Comparison of ENCODE assay signal across 15 mouse cellular contexts in the genomic region with DNA sequence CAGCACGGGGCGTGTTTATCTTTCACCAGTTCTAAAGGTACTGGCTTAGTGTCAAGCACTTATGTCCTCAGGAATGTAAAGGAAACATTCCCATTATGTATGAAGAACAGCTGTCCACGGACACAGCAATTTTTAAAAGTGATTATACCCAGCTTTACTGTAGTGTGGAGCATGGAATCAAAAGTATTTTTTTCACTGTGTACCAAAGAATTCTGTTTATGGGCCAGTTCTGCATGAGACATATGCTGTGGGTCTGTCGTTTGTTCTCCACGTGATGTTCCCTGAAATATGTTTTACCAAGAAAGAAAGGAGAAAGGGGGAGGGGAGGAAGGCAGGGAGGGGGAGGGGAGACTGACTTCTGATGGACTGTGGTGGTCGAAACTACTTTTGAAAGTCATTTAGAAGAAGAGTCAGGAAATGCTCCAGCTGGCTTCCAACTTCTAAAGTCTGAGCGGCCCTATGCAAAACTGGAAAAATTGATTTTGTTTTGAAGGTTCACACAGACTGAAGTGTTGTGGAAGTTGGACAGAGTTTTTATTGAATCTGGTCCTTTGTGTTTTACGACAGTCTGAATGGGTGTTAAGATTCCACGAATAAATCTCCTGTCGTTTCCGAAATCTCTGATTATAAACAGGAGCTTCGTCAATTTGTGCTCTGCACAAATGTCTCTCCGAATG.
DNase-seq lines count a peak whose midpoint lies in the region; ATAC-seq and TF ChIP-seq lines count a peak whose summit lies in the region.
"Had no signal": no experiment of that assay in that cellular context is flagged by ENCODE, and none has a peak within 500 bp of the region (broad histone marks: within the 10 kb centered on the region; RNA-seq: fewer than 3 reads in every experiment).

No protein-coding gene starts in this region.

- no peaks in the 10 kb centered on the region for H3K27me3 ChIP-seq in lung, embryonic 14.5 days (ENCODE audit: insufficient read depth, low read length)
- no peaks in the 10 kb centered on the region for H3K27me3 ChIP-seq in limb, embryonic 14.5 days (ENCODE audit: control insufficient read depth, insufficient read depth, low read length)
- H3K27me3 ChIP-seq in hindbrain, embryonic 10.5 days (ENCODE audit: insufficient read depth, poor library complexity, severe bottlenecking): no peaks in the 10 kb centered on the region
- H3K27me3 ChIP-seq: hindbrain, embryonic 12.5 days had no signal

- H3K27ac ChIP-seq in lung, embryonic 14.5 days (ENCODE audit: low read depth): peak overlapping the region; percentile 52; the same call in 1 of the 2 replicates
- H3K27ac ChIP-seq in limb, embryonic 14.5 days (replicated peaks; ENCODE audit: low read depth, low read length): no peak overlapping the region; the same call in 1 of the 2 replicates
- H3K27ac ChIP-seq in hindbrain, embryonic 10.5 days: no peak overlapping the region
- H3K27ac ChIP-seq: hindbrain, embryonic 12.5 days had no signal

- 34% methylated on average over 13 of the region's 13 CpGs for WGBS in lung, embryonic 14.5 days
- 42% methylated on average over 13 of the region's 13 CpGs for WGBS in limb, embryonic 14.5 days
- WGBS in hindbrain, embryonic 10.5 days: 82% methylated on average over 13 of the region's 13 CpGs

- no peak for TF ChIP-seq CTCF in lung, embryonic 14.5 days (IDR thresholded peaks at IDR 0.05; ENCODE audit: low read depth)

- no peak overlapping the region for H3K4me2 ChIP-seq in lung, embryonic 14.5 days
- no peak overlapping the region for H3K4me2 ChIP-seq in limb, embryonic 14.5 days (replicated peaks; ENCODE audit: low read depth, low read length, severe bottlenecking)
- H3K4me2 ChIP-seq: hindbrain, embryonic 12.5 days had no signal

- H3K36me3 ChIP-seq in lung, embryonic 14.5 days (ENCODE audit: insufficient read depth): no peaks in the 10 kb centered on the region
- H3K36me3 ChIP-seq in limb, embryonic 14.5 days (ENCODE audit: control insufficient read depth, insufficient read depth, low read length): no peaks in the 10 kb centered on the region
- H3K36me3 ChIP-seq in hindbrain, embryonic 10.5 days: no peaks in the 10 kb centered on the region
- H3K36me3 ChIP-seq: hindbrain, embryonic 12.5 days had no signal

- TF ChIP-seq POLR2A in limb, embryonic 14.5 days (IDR thresholded peaks at IDR 0.05; ENCODE audit: borderline replicate concordance, extremely low read depth, insufficient read depth, insufficient read length): no peak

- DNase-seq in heart, adult 11 months: peak; percentile 45
- no peak for DNase-seq in heart, postnatal 4 days
- DNase-seq in lung, embryonic 14.5 days: peak; percentile 62
- DNase-seq in lung, postnatal 10 days: no peak
- peak; percentile 3 for DNase-seq in NIH3T3 (ENCODE audit: low read depth)
- DNase-seq in limb, embryonic 14.5 days (ENCODE audit: low spot score): peak; percentile 35
- DNase-seq in hindbrain, embryonic 10.5 days (ENCODE audit: low spot score): no peak
- DNase-seq in right cerebral cortex, postnatal 10 days (ENCODE audit: low spot score in 2 of 2): no peak
- DNase-seq: cerebellum, adult 18-20 months; kidney, adult 11 months; kidney, postnatal 4 days; layer of hippocampus, postnatal 36 days; left cerebral cortex, postnatal 4 days; thymus, postnatal 4 days had no signal

- peak; percentile 62 for ATAC-seq in lung, embryonic 14.5 days (ENCODE audit: insufficient read depth)
- ATAC-seq in limb, embryonic 14.5 days (ENCODE audit: low FRiP score, low read depth): peak; percentile 65

- no peak overlapping the region for H3K9ac ChIP-seq in lung, embryonic 14.5 days
- no peak overlapping the region for H3K9ac ChIP-seq in limb, embryonic 14.5 days (ENCODE audit: low read depth, low read length, severe bottlenecking)
- H3K9ac ChIP-seq: hindbrain, embryonic 12.5 days had no signal

- peaks cover 2% of the 10 kb centered on the region; the same call in 1 of the 2 replicates for H3K4me1 ChIP-seq in lung, embryonic 14.5 days (ENCODE audit: insufficient read depth)
- H3K4me1 ChIP-seq in limb, embryonic 14.5 days (ENCODE audit: control insufficient read depth, insufficient read depth, low read length): no peaks in the 10 kb centered on the region
- H3K4me1 ChIP-seq in hindbrain, embryonic 10.5 days (replicated peaks): no peaks in the 10 kb centered on the region; the same call in 1 of the 2 replicates
- H3K4me1 ChIP-seq: hindbrain, embryonic 12.5 days had no signal

- H3K9me3 ChIP-seq in lung, embryonic 14.5 days (ENCODE audit: low read depth, low read length): no peaks in the 10 kb centered on the region
- H3K9me3 ChIP-seq in limb, embryonic 14.5 days (ENCODE audit: control insufficient read depth, low read length): no peaks in the 10 kb centered on the region
- no peaks in the 10 kb centered on the region for H3K9me3 ChIP-seq in hindbrain, embryonic 10.5 days
- H3K9me3 ChIP-seq: hindbrain, embryonic 12.5 days had no signal

- no peak overlapping the region for H3K4me3 ChIP-seq in lung, embryonic 14.5 days (ENCODE audit: low read depth, low read length)
- no peak overlapping the region for H3K4me3 ChIP-seq in limb, embryonic 14.5 days (replicated peaks; ENCODE audit: low read length)
- no peak overlapping the region for H3K4me3 ChIP-seq in hindbrain, embryonic 10.5 days
- H3K4me3 ChIP-seq: hindbrain, embryonic 12.5 days had no signal

Comparison
In these comparisons a context has a peak if more than half of its experiments do, and no peak if none do; other contexts are left out.
1. DNase-seq: peak in heart, adult 11 months (single experiment), lung, embryonic 14.5 days (single experiment), NIH3T3 (single experiment) and limb, embryonic 14.5 days (single experiment); none in heart, postnatal 4 days (single experiment), lung, postnatal 10 days (single experiment), hindbrain, embryonic 10.5 days (single experiment) and right cerebral cortex, postnatal 10 days (0 of 2).